ENCODE assay signal across 8 mouse cellular contexts in the genomic region with DNA sequence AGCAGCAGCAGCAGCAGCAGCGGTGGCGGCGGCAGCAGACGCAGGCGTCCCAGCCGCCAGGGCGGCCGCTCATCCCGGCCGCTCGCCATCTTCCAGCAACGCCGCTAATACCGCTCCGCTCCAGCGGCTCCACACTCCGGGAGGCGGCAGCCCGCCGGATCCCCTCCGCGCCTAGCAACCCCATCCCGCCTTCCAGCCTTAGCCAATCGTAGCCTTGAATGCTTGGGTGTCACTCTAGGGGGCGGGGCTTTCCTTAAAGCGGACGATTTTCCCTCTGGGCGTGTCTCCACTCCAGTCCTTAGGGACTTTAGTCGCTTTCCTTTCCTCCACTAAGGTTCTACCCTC. TPM values are rescaled to one million over a fixed set of nuclear protein-coding genes. Genes with fewer than 3 reads are reported as not detected.
DNase-seq lines count a peak whose midpoint lies in the region; ATAC-seq and TF ChIP-seq lines count a peak whose summit lies in the region.

A gene (minus strand): TSS at position 141 of the 345 bp plus-strand sequence.

- no peaks in the 10 kb centered on the region for H3K9me3 ChIP-seq in ES-Bruce4 (replicated peaks; ENCODE audit: control insufficient read depth, insufficient read depth, low read length, poor library complexity, severe bottlenecking)
- H3K9me3 ChIP-seq in forebrain, embryonic 13.5 days (replicated peaks): no peaks in the 10 kb centered on the region
- H3K9me3 ChIP-seq in liver, postnatal 0 days (ENCODE audit: low read length): no peaks in the 10 kb centered on the region
- no peaks in the 10 kb centered on the region for H3K9me3 ChIP-seq in neural tube, embryonic 14.5 days (ENCODE audit: control insufficient read depth, low read length)

- TF ChIP-seq CTCF in ES-Bruce4 (IDR thresholded peaks at IDR 0.05; ENCODE audit: low read depth, low read length): no peak
- 0 out of 2 replicates have a peak, but pooled peaks have one; percentile 20 for TF ChIP-seq CTCF in liver, postnatal 0 days (IDR thresholded peaks at IDR 0.05; ENCODE audit: low read depth)

- H3K4me2 ChIP-seq in forebrain, embryonic 13.5 days: peak within 1 kb of the TSS; percentile 95
- H3K4me2 ChIP-seq in liver, postnatal 0 days (ENCODE audit: low read depth, low read length): peak within 1 kb of the TSS; percentile 86
- H3K4me2 ChIP-seq in neural tube, embryonic 14.5 days (ENCODE audit: low read depth, low read length): peak within 1 kb of the TSS; percentile 97

- intact Hi-C loops in heart, postnatal 10 days (cut with DNase I): loop anchor here (2.0 kb wide), 1 partner anchor 48 kb away; no protein-coding TSS in a partner anchor

- H3K27ac ChIP-seq in ES-Bruce4 (ENCODE audit: insufficient read depth, low read length): no peak within 1 kb of the TSS
- peak within 1 kb of the TSS; percentile 85 for H3K27ac ChIP-seq in forebrain, embryonic 13.5 days
- peak within 1 kb of the TSS; percentile 66 for H3K27ac ChIP-seq in liver, postnatal 0 days (ENCODE audit: low read depth)
- peak within 1 kb of the TSS; percentile 85 for H3K27ac ChIP-seq in neural tube, embryonic 14.5 days (ENCODE audit: low read depth, low read length)

- H3K9ac ChIP-seq in ES-Bruce4 (ENCODE audit: low read depth, poor library complexity, severe bottlenecking): peak within 1 kb of the TSS; percentile 90
- peak within 1 kb of the TSS; percentile 92 for H3K9ac ChIP-seq in forebrain, embryonic 13.5 days
- peak within 1 kb of the TSS; percentile 81 for H3K9ac ChIP-seq in liver, postnatal 0 days (replicated peaks)
- peak within 1 kb of the TSS; percentile 92 for H3K9ac ChIP-seq in neural tube, embryonic 14.5 days (replicated peaks; ENCODE audit: low read depth, low read length)

- ATAC-seq in cerebellum, adult (ENCODE audit: insufficient number of reproducible peaks, low FRiP score, low TSS enrichment): peak; percentile 99
- ATAC-seq in forebrain, embryonic 13.5 days: peak; percentile 100
- peak; percentile 99 for ATAC-seq in liver, postnatal 0 days
- peak; percentile 100 for ATAC-seq in neural tube, embryonic 14.5 days (ENCODE audit: low read depth)

- no peak for TF ChIP-seq EP300 in ES-Bruce4 (IDR thresholded peaks at IDR 0.05; ENCODE audit: insufficient read depth, low read depth, low read length)
- no peak for TF ChIP-seq EP300 in liver, postnatal 0 days (IDR thresholded peaks at IDR 0.05; ENCODE audit: low read depth)

- peaks cover 4% of the 10 kb centered on the region; the same call in 1 of the 2 replicates for H3K27me3 ChIP-seq in ES-Bruce4 (ENCODE audit: control insufficient read depth, insufficient read depth, low read length, poor library complexity, severe bottlenecking)
- H3K27me3 ChIP-seq in forebrain, embryonic 13.5 days: no peaks in the 10 kb centered on the region; the same call in 1 of the 2 replicates
- H3K27me3 ChIP-seq in liver, postnatal 0 days (ENCODE audit: insufficient read depth, low read length): no peaks in the 10 kb centered on the region
- H3K27me3 ChIP-seq in neural tube, embryonic 14.5 days (ENCODE audit: control insufficient read depth, insufficient read depth, low read length): no peaks in the 10 kb centered on the region

- H3K4me3 ChIP-seq in ES-Bruce4 (ENCODE audit: low read depth, low read length): peak within 1 kb of the TSS; percentile 75
- peak within 1 kb of the TSS; percentile 88 for H3K4me3 ChIP-seq in forebrain, embryonic 13.5 days
- peak within 1 kb of the TSS; percentile 64 for H3K4me3 ChIP-seq in liver, postnatal 0 days (ENCODE audit: low read depth, low read length)
- H3K4me3 ChIP-seq in neural tube, embryonic 14.5 days (ENCODE audit: low read depth, low read length): peak within 1 kb of the TSS; percentile 86

- 0% methylated on average over 22 of the region's 29 CpGs for WGBS in forebrain, embryonic 13.5 days
- WGBS in large intestine, adult 2 months: under 1% methylated on average over 29 of the region's 29 CpGs
- WGBS in liver, postnatal 0 days (ENCODE audit: insufficient replicate concordance): 9% methylated on average over 19 of the region's 29 CpGs
- under 1% methylated on average over 29 of the region's 29 CpGs for WGBS in neural tube, embryonic 14.5 days

- H3K36me3 ChIP-seq in ES-Bruce4 (ENCODE audit: control insufficient read depth, insufficient read depth, low read length, poor library complexity, severe bottlenecking): no peaks in the 10 kb centered on the region
- no peaks in the 10 kb centered on the region for H3K36me3 ChIP-seq in forebrain, embryonic 13.5 days (ENCODE audit: poor library complexity, severe bottlenecking)
- no peaks in the 10 kb centered on the region for H3K36me3 ChIP-seq in liver, postnatal 0 days (replicated peaks; ENCODE audit: insufficient read depth, low read length)
- no peaks in the 10 kb centered on the region for H3K36me3 ChIP-seq in neural tube, embryonic 14.5 days (ENCODE audit: control insufficient read depth, insufficient read depth, low read length)

- peak; percentile 98 to 99 for DNase-seq in heart, postnatal 10 days
- peak; percentile 97 for DNase-seq in large intestine, adult 2 months (ENCODE audit: low read depth, low spot score)
- DNase-seq in liver, postnatal 0 days: peak; percentile 95
- peak; percentile 97 for DNase-seq in testis, postnatal 10 days (ENCODE audit: low spot score)

- no peaks in the 10 kb centered on the region for H3K4me1 ChIP-seq in ES-Bruce4 (ENCODE audit: control insufficient read depth, insufficient read depth, low read length)
- H3K4me1 ChIP-seq in forebrain, embryonic 13.5 days: peaks cover 41% of the 10 kb centered on the region
- peaks cover 15% of the 10 kb centered on the region for H3K4me1 ChIP-seq in liver, postnatal 0 days (ENCODE audit: insufficient read depth)
- H3K4me1 ChIP-seq in neural tube, embryonic 14.5 days (ENCODE audit: control insufficient read depth, insufficient read depth, low read length): peaks cover 13% of the 10 kb centered on the region

- TF ChIP-seq POLR2A in ES-Bruce4 (IDR thresholded peaks at IDR 0.05; ENCODE audit: insufficient read depth, low read length): peak; percentile 33

RNA-seq across cellular contexts. Expression of the gene that starts here (rescaled TPM):
- polyA plus RNA-seq in ES-Bruce4 (2011; ENCODE audit: insufficient read depth, insufficient read length, low read depth, missing spikeins): 30.1 and 30.9 TPM in 2 replicates
- 5.1 and 5.2 TPM in 2 replicates for polyA plus RNA-seq in forebrain, embryonic 13.5 days (2015; fragmentation: Nextera tagmentation; extraction: Ambion mirVana)
- total RNA-seq in heart, postnatal 10 days (2021): 10 to 100 TPM; 66.5 to 71.9 TPM
- 17.5 and 22.4 TPM in 2 replicates for polyA plus RNA-seq in large intestine, adult 2 months (2012; rRNA removed)
- polyA plus RNA-seq in liver, postnatal 0 days (2015; fragmentation: Nextera tagmentation; extraction: Ambion mirVana): 3.3 and 3.7 TPM in 2 replicates
- 10.4 and 13.5 TPM in 2 replicates for polyA plus RNA-seq in neural tube, embryonic 14.5 days (2014; fragmentation: Nextera tagmentation; extraction: Ambion mirVana)
